Mouse (Mus musculus) liver, embryonic 14.5 days (tissue): ENCODE measurements around the gene 1600002K03Rik. TPM values are rescaled to one million over a fixed set of nuclear protein-coding genes. Genes with fewer than 3 reads are reported as not detected.

Source experiments
- ATAC-seq: fragments of 200-750 bp; cut with Nextera tagmentation; 2 replicates; pipeline ENCODE4 v1.8.0; 2017; ENCODE audit warnings: moderate number of reproducible peaks, mild to moderate bottlenecking, moderate library complexity; ENCODE audit not compliant: insufficient read depth
- DNase-seq, 3 experiments: peaks; one replicate each; pipeline ENCODE4 v3.0.0-alpha.2; 2012 to 2013; ENCODE audit warnings: low read depth in 3 of 3, low spot score in 3 of 3
- H3K27ac ChIP-seq: fragments of 300-500 bp; sonication (generic); 2 replicates; pipeline ENCODE4 v1.5.1; 2014; ENCODE audit warnings: moderate library complexity, mild to moderate bottlenecking, control low read depth, inconsistent platforms
- H3K27me3 ChIP-seq: fragments of 300-500 bp; sonication (generic); 2 replicates; pipeline ENCODE4 v1.6.1; 2014; ENCODE audit warnings: mild to moderate bottlenecking, low read length, moderate library complexity; ENCODE audit not compliant: control insufficient read depth, insufficient read depth
- H3K36me3 ChIP-seq: fragments of 300-500 bp; sonication (generic); replicated peaks from 2 replicates; pipeline ENCODE4 v1.6.1; 2014; ENCODE audit warnings: low read depth; ENCODE audit not compliant: control insufficient read depth, insufficient read depth
- H3K4me1 ChIP-seq, 2 experiments: fragments of 200-500 bp in 1 of 2; fragments of 300-500 bp in 1 of 2; sonication (generic) in 1 of 2; replicated peaks; 2 replicates each; pipeline ENCODE4 v1.6.1; 2012 to 2014; ENCODE audit warnings: antibody characterized with exemption in 1 of 2, inconsistent platforms in 1 of 2, low read length in 1 of 2; ENCODE audit not compliant: control insufficient read depth in 2 of 2, insufficient read depth in 2 of 2
- H3K4me2 ChIP-seq: fragments of 300-500 bp; sonication (generic); 2 replicates; pipeline ENCODE4 v1.6.1; 2014; ENCODE audit warnings: low read depth, mild to moderate bottlenecking, control low read depth, moderate library complexity
- H3K4me3 ChIP-seq, 2 experiments: fragments of 200-500 bp in 1 of 2; fragments of 300-500 bp in 1 of 2; sonication (generic) in 1 of 2; 2 replicates each; pipeline ENCODE4 v1.5.1; 2012 to 2014; ENCODE audit warnings: low read depth in 2 of 2, low read length in 2 of 2, mild to moderate bottlenecking in 2 of 2, control low read depth in 1 of 2, inconsistent platforms in 1 of 2, moderate library complexity in 1 of 2; ENCODE audit not compliant: insufficient read depth in 1 of 2
- H3K9ac ChIP-seq: fragments of 300-500 bp; sonication (generic); replicated peaks from 2 replicates; pipeline ENCODE4 v1.6.1; 2014; ENCODE audit warnings: mild to moderate bottlenecking, control low read depth, moderate library complexity
- H3K9me3 ChIP-seq: fragments of 300-500 bp; sonication (generic); 2 replicates; pipeline ENCODE4 v1.6.1; 2016; ENCODE audit warnings: low read length, mixed read lengths; ENCODE audit not compliant: control insufficient read depth
- CTCF ChIP-seq: IDR thresholded peaks from 2 replicates; pipeline ENCODE4 v1.5.1; 2016; ENCODE audit warnings: antibody characterized with exemption, low read depth, control low read depth
- EP300 ChIP-seq: IDR thresholded peaks from 2 replicates; pipeline ENCODE4 v1.6.1; 2016; ENCODE audit warnings: antibody characterized with exemption, low read depth
- WGBS: fragments of 180-500 bp; shearing (Covaris S2); extraction: QIAGEN DNeasy Blood & Tissue Kit; methylation state at CpG from one replicate; pipeline ENCODE4 v1.1.7; 2014; ENCODE audit not compliant: insufficient replicate concordance; 5-methylcytosine and 5-hydroxymethylcytosine counted together
- polyA plus RNA-seq, 2 experiments: library from polyadenylated mRNA; depleted of rRNA in 1 of 2; stranded (reverse) in 1 of 2; unstranded in 1 of 2; fragments of >200 nt; fragmentation: Nextera tagmentation in 1 of 2; extraction: Ambion mirVana in 1 of 2; gene quantifications; 2 replicates each; pipeline versions ENCODE4 v1.2.1 to v1.2.3; 2012 to 2014

Gene 1600002K03Rik
- polyA plus RNA-seq, 2 experiments: 6.9 to 13.2 TPM

GRCm38 (mm10) chr10:80180823-80181222 is 8.1 kb downstream of the 1600002K03Rik start:
- H3K27me3 ChIP-seq: peaks cover 33% of the 10 kb centered on the region
- no peak overlapping the region for H3K27ac ChIP-seq
- ATAC-seq: no peak
- DNase-seq: no peak
- H3K9me3 ChIP-seq: no peaks in the 10 kb centered on the region
- TF ChIP-seq EP300 (no peak), CTCF (no peak)
- no peaks in the 10 kb centered on the region for H3K36me3 ChIP-seq
- WGBS: 68% methylated on average over 5 of the region's 5 CpGs
- H3K4me1 ChIP-seq: no peaks in the 10 kb centered on the region
- H3K4me2 ChIP-seq: no peak overlapping the region
- no peak overlapping the region for H3K4me3 ChIP-seq
- no peak overlapping the region for H3K9ac ChIP-seq

- H3K27me3 ChIP-seq: peaks cover 47% of the 10 kb centered on the region
- no peaks in the 10 kb centered on the region for H3K4me1 ChIP-seq
- H3K36me3 ChIP-seq: no peaks in the 10 kb centered on the region
- H3K9me3 ChIP-seq: no peaks in the 10 kb centered on the region
- DNase-seq: no peak
- H3K4me2 ChIP-seq: no peak overlapping the region
- TF ChIP-seq CTCF: no peak
- H3K27ac ChIP-seq: no peak overlapping the region
- H3K4me3 ChIP-seq: no peak overlapping the region
- no peak overlapping the region for H3K9ac ChIP-seq
- WGBS: 71% methylated on average over 7 of the region's 7 CpGs
- no peak for ATAC-seq
Observed at GRCm38 (mm10) chr10:80182547-80182946, 9.8 kb downstream of the 1600002K03Rik start.

- ATAC-seq: no peak
- 27% methylated on average over 27 of the region's 27 CpGs for WGBS
- peaks cover 58% of the 10 kb centered on the region for H3K27me3 ChIP-seq
Observed at GRCm38 (mm10) chr10:80186649-80187048, 13.9 kb downstream of the 1600002K03Rik start.

GRCm38 (mm10) chr10:80187739-80188138 is 15.0 kb downstream of the 1600002K03Rik start:
- ATAC-seq: no peak
- no peak overlapping the region for H3K9ac ChIP-seq
- 71% methylated on average over 10 of the region's 10 CpGs for WGBS

More at GRCm38 (mm10) chr10:80186649-80187048, 13.9 kb downstream of the 1600002K03Rik start:
- Histone ChIP-seq H3K4me1 (no peaks in the 10 kb centered on the region), H3K9me3 (no peaks in the 10 kb centered on the region), H3K4me3 (no peak overlapping the region), H3K27ac (no peak overlapping the region), H3K4me2 (no peak overlapping the region), H3K9ac (no peak overlapping the region), H3K36me3 (no peaks in the 10 kb centered on the region)
- TF ChIP-seq EP300: no peak
- no peak for TF ChIP-seq CTCF
- no peak for DNase-seq

GRCm38 (mm10) chr10:80188453-80189024 is 15.8 kb downstream of the 1600002K03Rik start:
- Histone ChIP-seq H3K9me3 (no peaks in the 10 kb centered on the region), H3K36me3 (no peaks in the 10 kb centered on the region), H3K4me2 (no peak overlapping the region), H3K27me3 (peaks cover 67% of the 10 kb centered on the region), H3K9ac (no peak overlapping the region), H3K27ac (no peak overlapping the region), H3K4me1 (no peaks in the 10 kb centered on the region), H3K4me3 (no peak overlapping the region)
- TF ChIP-seq CTCF (no peak), EP300 (no peak)
- 70% methylated on average over 15 of the region's 15 CpGs for WGBS
- no peak for ATAC-seq
- DNase-seq: no peak

More at GRCm38 (mm10) chr10:80187739-80188138, 15.0 kb downstream of the 1600002K03Rik start:
- H3K4me2 ChIP-seq: no peak overlapping the region
- H3K9me3 ChIP-seq: no peaks in the 10 kb centered on the region
- DNase-seq: no peak
- H3K27me3 ChIP-seq: peaks cover 67% of the 10 kb centered on the region
- TF ChIP-seq CTCF (no peak), EP300 (no peak)
- H3K36me3 ChIP-seq: no peaks in the 10 kb centered on the region
- H3K4me3 ChIP-seq: no peak overlapping the region
- no peaks in the 10 kb centered on the region for H3K4me1 ChIP-seq
- H3K27ac ChIP-seq: no peak overlapping the region
